Mouse (Mus musculus) lung, postnatal 0 days (tissue): ENCODE data around the gene Mrap2. TPM values are rescaled to one million over a fixed set of nuclear protein-coding genes. Genes with fewer than 3 reads are reported as not detected.

Source experiments
- ATAC-seq: fragments of 200-750 bp; cut with Nextera tagmentation; 2 replicates; pipeline ENCODE4 v1.8.0; 2017; ENCODE audit warnings: moderate library complexity
- DNase-seq: peaks from one replicate; pipeline ENCODE4 v3.0.0-alpha.2; 2016; ENCODE audit warnings: low spot score
- H3K27ac ChIP-seq: fragments of 300-500 bp; sonication (generic); 2 replicates; pipeline ENCODE4 v1.5.1; 2014; ENCODE audit warnings: antibody characterized with exemption, mild to moderate bottlenecking, low read length, mixed read lengths
- H3K27me3 ChIP-seq: fragments of 300-500 bp; sonication (generic); replicated peaks from 2 replicates; pipeline ENCODE4 v1.6.1; 2014; ENCODE audit warnings: low read length, mixed read lengths; ENCODE audit not compliant: insufficient read depth
- H3K36me3 ChIP-seq: fragments of 300-500 bp; sonication (generic); 2 replicates; pipeline ENCODE4 v1.6.1; 2014; ENCODE audit warnings: low read length, mixed read lengths; ENCODE audit not compliant: insufficient read depth
- H3K4me1 ChIP-seq: fragments of 300-500 bp; sonication (generic); 2 replicates; pipeline ENCODE4 v1.6.1; 2014; ENCODE audit warnings: antibody characterized with exemption, low read depth, low read length, mixed read lengths; ENCODE audit not compliant: insufficient read depth
- H3K4me2 ChIP-seq: fragments of 300-500 bp; sonication (generic); replicated peaks from 2 replicates; pipeline ENCODE4 v1.6.1; 2014; ENCODE audit warnings: low read depth, mild to moderate bottlenecking, low read length, moderate library complexity, mixed read lengths
- H3K4me3 ChIP-seq: fragments of 300-500 bp; sonication (generic); 2 replicates; pipeline ENCODE4 v1.5.1; 2014; ENCODE audit warnings: low read depth, low read length
- H3K9ac ChIP-seq: fragments of 300-500 bp; sonication (generic); replicated peaks from 2 replicates; pipeline ENCODE4 v1.6.1; 2014; ENCODE audit warnings: low read depth, mild to moderate bottlenecking
- H3K9me3 ChIP-seq: fragments of 300-500 bp; sonication (generic); 2 replicates; pipeline ENCODE4 v1.6.1; 2016; ENCODE audit warnings: low read length, mixed read lengths
- CTCF ChIP-seq: IDR thresholded peaks from 2 replicates; pipeline ENCODE4 v1.5.1; 2016; ENCODE audit warnings: antibody characterized with exemption, mild to moderate bottlenecking
- EP300 ChIP-seq: IDR thresholded peaks from 2 replicates; pipeline ENCODE4 v1.6.1; 2016; ENCODE audit warnings: antibody characterized with exemption, mild to moderate bottlenecking, control low read depth
- WGBS: fragments of 180-500 bp; shearing (Covaris S2); extraction: QIAGEN DNeasy Blood & Tissue Kit; methylation state at CpG from one replicate; pipeline ENCODE4 v1.1.7; 2014; 5-methylcytosine and 5-hydroxymethylcytosine counted together
- polyA plus RNA-seq: library from polyadenylated mRNA; unstranded; fragments of >200 nt; fragmentation: Nextera tagmentation; extraction: Ambion mirVana; gene quantifications from 2 replicates; pipeline ENCODE4 v1.2.1, GENCODE M21; 2015

Gene Mrap2
- polyA plus RNA-seq, 1 experiment from 2014 or later, result not detected

DNA sequence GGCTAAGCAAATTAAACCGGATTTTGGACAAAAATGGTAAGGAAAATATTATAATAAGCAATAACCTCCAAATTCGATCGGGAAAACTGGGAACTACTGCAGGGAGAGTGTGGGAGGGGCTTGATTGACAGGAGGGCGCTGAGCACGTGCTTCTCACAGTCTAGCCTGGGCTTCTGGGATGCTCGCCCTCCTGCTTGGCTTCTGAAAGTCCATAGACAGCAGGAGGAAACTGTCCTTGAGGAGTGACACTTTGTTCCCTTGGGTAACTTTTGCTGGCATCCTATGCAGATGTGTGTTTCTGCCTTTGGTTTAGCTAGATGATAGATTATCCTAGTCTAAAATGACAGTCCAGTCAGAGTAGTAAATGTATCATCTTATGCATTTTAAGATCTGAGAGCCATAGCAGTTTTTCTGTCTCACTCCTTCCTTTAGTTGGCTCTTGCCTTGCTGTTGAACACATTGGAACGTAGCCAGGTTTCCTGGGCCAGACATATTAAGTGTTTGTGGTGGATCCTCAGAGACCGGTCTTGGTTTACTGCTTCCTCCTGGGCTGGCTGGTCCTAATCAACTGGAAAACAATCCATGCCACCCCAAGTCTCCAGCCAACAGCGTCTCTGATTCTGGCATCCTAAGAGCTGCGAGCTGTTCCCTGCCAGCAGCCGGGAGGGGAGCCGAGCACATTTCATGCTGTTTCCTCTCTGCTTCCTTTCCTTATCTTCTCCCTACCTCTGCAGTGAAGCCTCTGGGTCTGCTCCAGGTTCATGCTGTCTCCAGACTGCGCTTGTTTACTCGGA, 8.1 kb upstream of the Mrap2 start:
- Histone ChIP-seq H3K4me3 (no peak overlapping the region), H3K9me3 (no peaks in the 10 kb centered on the region), H3K4me2 (no peak overlapping the region), H3K27ac (no peak overlapping the region), H3K4me1 (no peaks in the 10 kb centered on the region), H3K9ac (no peak overlapping the region), H3K36me3 (no peaks in the 10 kb centered on the region), H3K27me3 (no peaks in the 10 kb centered on the region)
- ATAC-seq (no peak), DNase-seq (peak; percentile 36)
- 50% methylated on average over 14 of the region's 14 CpGs for WGBS
- TF ChIP-seq CTCF (no peak), EP300 (no peak)

GRCm38 (mm10) chr9:87143076-87143475, 1.0 kb upstream of the Mrap2 start:
- Histone ChIP-seq H3K27ac (no peak overlapping the region), H3K27me3 (0 out of 2 replicates have a peak, but pooled peaks cover 12% of the 10 kb centered on the region), H3K9me3 (no peaks in the 10 kb centered on the region), H3K36me3 (no peaks in the 10 kb centered on the region), H3K4me2 (no peak overlapping the region), H3K9ac (no peak overlapping the region), H3K4me3 (no peak overlapping the region), H3K4me1 (no peaks in the 10 kb centered on the region; the same call in 1 of the 2 replicates)
- TF ChIP-seq EP300 (no peak), CTCF (no peak)
- ATAC-seq (no peak), DNase-seq (no peak)
- 75% methylated on average over 3 of the region's 3 CpGs for WGBS

- H3K4me3 ChIP-seq, result peak overlapping the region; percentile 17
- H3K27ac ChIP-seq, result no peak overlapping the region
- no peaks in the 10 kb centered on the region; the same call in 1 of the 2 replicates for H3K4me1 ChIP-seq
- DNase-seq (no peak), ATAC-seq (no peak)
- H3K4me2 ChIP-seq, result peak overlapping the region; percentile 47
- 0 out of 2 replicates have a peak, but pooled peaks cover 12% of the 10 kb centered on the region for H3K27me3 ChIP-seq
- no peak overlapping the region for H3K9ac ChIP-seq
- H3K9me3 ChIP-seq, result no peaks in the 10 kb centered on the region
- WGBS, result 6% methylated on average over 17 of the region's 19 CpGs
- H3K36me3 ChIP-seq, result no peaks in the 10 kb centered on the region
- TF ChIP-seq EP300, result no peak
- TF ChIP-seq CTCF, result no peak
These were observed 426 bp downstream of the Mrap2 start for GRCm38 (mm10) chr9:87144532-87144931.

DNA sequence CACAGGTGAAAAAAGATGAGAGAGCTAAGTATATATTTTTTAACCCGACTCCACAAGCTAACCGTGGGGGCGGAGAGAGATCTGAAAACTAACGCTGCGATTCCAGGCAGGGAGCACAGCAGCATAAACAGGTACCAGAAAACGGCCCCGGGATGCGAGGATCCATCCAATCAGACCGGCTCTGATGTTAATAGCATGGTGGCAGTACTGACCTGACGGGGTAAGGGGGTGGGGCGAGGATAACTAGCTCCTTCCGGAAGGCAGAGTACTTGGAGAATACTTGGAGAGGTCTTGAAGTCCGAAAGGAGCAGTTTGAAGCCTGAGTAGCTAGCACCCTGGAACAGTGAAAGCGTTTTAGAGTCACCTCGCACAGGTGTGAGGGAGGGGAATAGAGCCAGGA, 1.1 kb downstream of the Mrap2 start:
- DNase-seq, result peak; percentile 40
- no peaks in the 10 kb centered on the region; the same call in 1 of the 2 replicates for H3K4me1 ChIP-seq
- no peak for TF ChIP-seq EP300
- TF ChIP-seq CTCF, result no peak
- peak overlapping the region; percentile 47; the same call in 1 of the 2 replicates for H3K4me2 ChIP-seq
- no peak overlapping the region for H3K27ac ChIP-seq
- ATAC-seq, result peak; percentile 57
- H3K4me3 ChIP-seq, result no peak overlapping the region
- H3K27me3 ChIP-seq, result 0 out of 2 replicates have a peak, but pooled peaks cover 12% of the 10 kb centered on the region
- no peaks in the 10 kb centered on the region for H3K9me3 ChIP-seq
- 3% methylated on average over 15 of the region's 15 CpGs for WGBS
- H3K36me3 ChIP-seq, result no peaks in the 10 kb centered on the region
- H3K9ac ChIP-seq, result no peak overlapping the region

GRCm38 (mm10) chr9:87145671-87146070, 1.6 kb downstream of the Mrap2 start:
- no peak for ATAC-seq
- Histone ChIP-seq H3K4me2 (0 out of 2 replicates have a peak overlapping the region, but pooled peaks have one; percentile 47), H3K36me3 (no peaks in the 10 kb centered on the region), H3K9ac (no peak overlapping the region), H3K4me1 (no peaks in the 10 kb centered on the region; the same call in 1 of the 2 replicates), H3K27ac (no peak overlapping the region), H3K27me3 (0 out of 2 replicates have a peak, but pooled peaks cover 12% of the 10 kb centered on the region), H3K9me3 (no peaks in the 10 kb centered on the region), H3K4me3 (no peak overlapping the region)
- no peak for TF ChIP-seq CTCF
- no peak for TF ChIP-seq EP300
- DNase-seq, result no peak
- WGBS, result 41% methylated on average over 11 of the region's 11 CpGs

- H3K4me3 ChIP-seq, result no peak overlapping the region
- H3K9me3 ChIP-seq, result no peaks in the 10 kb centered on the region
- no peak overlapping the region for H3K4me2 ChIP-seq
- no peak overlapping the region for H3K9ac ChIP-seq
- H3K36me3 ChIP-seq, result no peaks in the 10 kb centered on the region
- no peak overlapping the region for H3K27ac ChIP-seq
- no peaks in the 10 kb centered on the region; the same call in 1 of the 2 replicates for H3K4me1 ChIP-seq
- H3K27me3 ChIP-seq, result 0 out of 2 replicates have a peak, but pooled peaks cover 12% of the 10 kb centered on the region
- ATAC-seq (no peak), DNase-seq (no peak)
- WGBS, result 82% methylated on average over 4 of the region's 4 CpGs
- TF ChIP-seq EP300, result no peak
- TF ChIP-seq CTCF, result no peak
These were observed 2.3 kb downstream of the Mrap2 start for GRCm38 (mm10) chr9:87146400-87146799.
